Mouse (Mus musculus) layer of hippocampus, adult 18-20 months (tissue): ENCODE data around the gene Apoc2. TPM values are rescaled to one million over a fixed set of nuclear protein-coding genes. Genes with fewer than 3 reads are reported as not detected.
A peak's percentile ranks its signal among the peaks of the same experiment; 100 is the strongest.
"Not testable (repeated sequence)": the region's sequence is repeated elsewhere in the genome, so short reads cannot be mapped to it uniquely, and the experiment has no call there.

ENCODE experiments used
- DNase-seq, 2 experiments: peaks; one replicate each; pipeline ENCODE4 v3.0.0; 2022; ENCODE audit warnings: low spot score in 2 of 2
- total RNA-seq, 2 experiments: library from RNA; stranded (reverse); gene quantifications; 2 replicates each; pipeline ENCODE4 v1.2.3; 2021

The Apoc2 gene
- total RNA-seq, 2 experiments from 2014 or later: not detected

GRCm38 (mm10) chr7:19699827-19700148, 22.0 kb upstream of the Apoc2 start:
- no peak for DNase-seq

DNA sequence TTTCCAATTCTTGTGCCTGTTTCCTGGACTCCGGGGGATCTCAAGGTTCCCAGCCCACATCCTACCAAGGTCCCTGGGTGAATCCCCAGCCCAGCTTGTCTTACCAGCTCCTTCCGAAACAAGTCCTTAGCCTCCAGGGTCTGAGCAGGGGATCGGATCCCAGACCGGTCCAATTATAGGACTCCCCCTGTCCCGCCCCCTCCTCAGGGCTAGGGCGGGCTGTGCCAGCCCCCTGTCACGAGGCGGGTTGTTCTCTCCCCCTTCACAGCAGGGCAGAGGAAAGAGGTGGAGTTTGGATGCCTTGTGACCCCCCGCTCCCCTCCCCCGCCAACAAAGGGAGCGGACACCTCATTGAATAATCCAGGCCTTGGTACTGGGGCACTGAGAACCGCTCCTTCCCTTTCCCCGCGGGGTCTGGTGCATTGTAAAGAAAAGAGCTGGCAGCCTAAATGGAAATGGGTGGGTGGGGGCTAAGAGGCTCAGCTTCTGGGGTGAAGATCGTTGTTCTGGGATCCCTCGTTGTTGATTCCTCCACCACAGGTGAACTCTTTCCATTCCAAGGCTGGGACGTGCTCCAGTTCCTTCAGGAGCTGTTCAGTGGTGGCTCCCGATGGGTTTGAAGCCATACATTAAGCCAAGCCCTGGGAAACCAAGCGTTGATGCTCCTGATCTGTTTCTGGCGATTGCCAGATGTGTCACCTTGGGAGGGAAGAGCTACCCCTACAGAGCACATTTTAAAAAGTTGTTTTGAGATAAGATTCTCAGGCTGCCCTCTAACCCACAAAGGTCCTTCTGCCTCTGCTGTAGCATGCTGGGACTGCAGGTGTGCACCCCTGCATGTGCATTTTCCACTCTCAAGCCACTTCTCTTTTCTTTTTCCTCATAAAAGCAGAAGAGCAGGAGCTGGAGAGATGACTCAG, 21.4 kb upstream of the Apoc2 start, which contains the start of gene Apoe:
Apoe (minus strand) TSS at position 282 of the 920 bp plus-strand sequence.
- DNase-seq: peak; percentile 58 to 66

DNA sequence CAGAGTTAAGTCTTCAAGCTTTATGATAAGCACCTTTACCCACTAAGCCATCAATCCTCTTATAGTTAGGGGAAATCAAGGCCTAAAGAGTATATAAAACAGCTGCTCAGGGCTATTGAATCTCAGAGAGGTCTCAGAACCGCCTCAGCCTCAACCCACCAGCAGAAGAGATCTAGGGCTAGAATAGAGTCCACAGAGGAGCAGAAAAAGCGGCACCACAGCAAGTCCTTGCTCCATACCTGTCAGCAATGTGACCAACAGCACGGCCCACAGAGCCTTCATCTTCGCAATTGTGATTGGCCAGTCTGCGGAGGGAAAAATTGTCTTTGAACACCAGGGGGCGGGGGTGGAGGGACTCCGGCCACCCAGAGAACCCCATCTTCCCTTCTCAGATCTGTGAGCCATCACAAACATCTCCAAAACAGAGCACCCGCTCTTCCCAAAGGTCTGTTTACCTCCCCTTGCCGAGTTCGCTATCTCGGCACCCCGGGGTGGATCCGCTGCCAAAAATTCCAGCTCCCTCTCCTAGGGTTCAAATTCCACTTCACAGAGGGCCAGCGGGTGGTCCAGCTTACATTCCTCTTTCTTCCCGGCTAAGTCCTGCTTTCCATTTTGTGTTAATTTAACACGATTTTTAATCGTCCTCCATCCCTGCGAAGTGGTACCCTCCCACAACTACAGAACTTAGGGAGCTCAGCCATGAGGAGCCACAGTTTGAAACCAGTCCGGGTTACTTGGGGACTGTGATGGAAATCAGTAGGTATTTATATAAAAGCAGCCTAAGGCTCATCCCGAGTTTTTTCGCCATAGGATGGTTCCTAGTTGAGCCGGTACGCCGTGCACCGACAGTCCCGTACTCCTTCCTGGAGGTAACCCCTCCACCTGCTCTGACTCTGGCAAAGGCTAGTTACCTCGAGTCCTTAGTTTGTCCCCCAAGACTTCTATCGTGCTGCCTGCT, 20.5 kb upstream of the Apoc2 start:
- no peak for DNase-seq

DNA sequence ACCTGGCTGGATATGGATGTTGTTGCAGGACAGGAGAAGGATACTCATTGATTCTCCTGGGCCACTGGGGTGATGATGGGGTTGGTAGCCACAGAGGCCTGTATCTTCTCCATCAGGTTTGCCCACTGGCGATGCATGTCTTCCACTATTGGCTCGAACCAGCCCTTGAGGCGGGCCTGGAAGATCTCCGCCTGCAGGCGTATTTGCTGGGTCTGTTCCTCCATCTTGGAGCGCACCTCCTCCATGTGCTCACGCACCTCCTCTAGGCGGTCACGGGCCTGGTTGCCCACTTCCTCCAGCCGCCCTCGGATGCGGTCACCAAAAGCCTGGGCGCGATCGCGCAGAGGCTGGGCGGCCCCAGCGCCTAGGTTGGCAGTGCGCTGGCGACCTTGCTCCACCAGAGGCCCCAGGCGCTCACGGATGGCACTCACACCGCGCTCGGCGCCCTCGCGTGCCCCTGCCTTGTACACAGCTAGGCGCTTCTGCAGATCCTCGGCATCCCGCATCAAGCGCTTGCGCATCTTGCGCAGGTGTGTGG, 18.7 kb upstream of the Apoc2 start:
- no peak for DNase-seq

- no peak for DNase-seq
Measured at GRCm38 (mm10) chr7:19695881-19696280, 18.1 kb upstream of the Apoc2 start.

DNA sequence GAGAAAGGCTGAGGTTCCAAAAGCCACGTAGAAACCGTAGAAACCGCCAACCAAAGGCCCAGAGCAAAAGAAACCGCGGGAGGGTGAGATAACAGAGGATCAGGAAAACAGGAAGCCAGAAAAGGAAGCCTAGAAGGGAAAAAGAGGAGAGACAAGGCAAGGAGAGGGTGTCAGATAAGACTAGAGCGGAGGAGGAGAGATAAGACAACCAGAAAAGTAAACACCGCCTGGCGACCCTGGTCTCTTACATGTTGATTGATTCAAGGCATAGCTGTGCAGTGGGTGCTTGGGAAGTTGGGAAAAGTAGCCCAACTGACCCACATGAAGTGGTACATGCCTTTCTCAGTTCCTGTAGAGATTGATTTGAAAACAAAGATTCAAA, 17.5 kb upstream of the Apoc2 start:
- DNase-seq: no peak

DNA sequence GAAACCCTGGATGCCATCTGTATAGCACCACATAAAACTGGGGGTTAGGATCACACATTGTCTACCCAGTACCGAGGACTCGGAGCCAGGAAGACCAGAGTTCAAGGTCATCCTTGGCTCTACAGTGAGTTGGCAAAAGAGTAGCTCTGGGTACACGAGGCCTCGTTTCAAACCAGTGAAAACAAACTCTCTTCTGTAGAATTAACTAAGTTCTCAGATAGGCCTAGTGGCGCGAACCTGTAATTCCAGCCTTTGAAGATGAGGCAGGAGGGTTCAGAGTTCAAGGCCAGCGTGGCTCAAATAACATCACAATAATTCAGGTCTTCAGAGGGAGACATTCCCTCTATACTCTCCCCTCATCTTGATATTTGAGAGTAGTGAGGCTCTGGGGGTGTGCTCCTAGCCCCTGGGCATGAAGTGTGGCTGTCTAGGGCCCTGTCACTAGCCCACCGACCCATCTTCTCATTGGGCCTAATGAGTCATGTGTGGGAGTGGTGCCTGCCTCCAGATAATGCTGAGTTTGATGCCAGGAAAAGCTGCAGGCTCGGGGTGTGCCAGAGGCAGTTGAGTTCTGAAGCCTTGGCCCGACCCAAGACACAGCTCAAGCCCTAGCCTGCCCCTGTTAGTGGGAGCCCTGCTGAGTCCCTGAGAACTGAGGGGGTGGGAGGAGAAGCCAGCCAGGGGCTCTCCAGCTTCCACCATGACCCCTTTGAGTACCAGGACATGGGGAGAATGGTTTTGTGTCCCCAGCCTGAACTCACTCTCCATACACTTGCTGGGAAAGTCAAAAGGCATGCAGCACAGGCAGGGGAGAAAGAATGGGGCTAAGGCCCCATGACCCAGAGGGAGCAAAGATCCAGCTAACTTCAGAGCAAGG, 16.8 kb upstream of the Apoc2 start:
- DNase-seq: no peak

DNA sequence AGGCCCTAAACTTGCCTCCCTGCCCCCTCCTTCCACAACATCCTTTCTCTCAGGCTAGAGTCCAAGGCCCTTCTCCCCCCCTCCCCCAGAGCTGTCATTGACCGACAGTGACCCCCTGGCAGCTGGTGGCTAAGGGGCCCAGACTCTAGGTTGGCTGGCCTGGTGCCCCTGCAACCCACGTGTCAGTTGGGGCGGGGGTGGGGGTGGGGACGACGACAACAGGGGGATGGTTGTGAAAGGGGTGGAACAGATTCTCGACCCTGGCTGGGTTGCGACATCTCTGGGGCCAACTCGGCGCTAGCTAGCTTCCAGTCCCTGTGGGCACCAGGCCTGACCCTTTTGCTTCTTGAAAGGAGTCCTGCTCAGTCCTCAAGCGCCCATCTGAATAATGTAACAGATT, 15.7 kb upstream of the Apoc2 start:
- peak in 1 of 2 experiments; percentile 58 for DNase-seq

DNA sequence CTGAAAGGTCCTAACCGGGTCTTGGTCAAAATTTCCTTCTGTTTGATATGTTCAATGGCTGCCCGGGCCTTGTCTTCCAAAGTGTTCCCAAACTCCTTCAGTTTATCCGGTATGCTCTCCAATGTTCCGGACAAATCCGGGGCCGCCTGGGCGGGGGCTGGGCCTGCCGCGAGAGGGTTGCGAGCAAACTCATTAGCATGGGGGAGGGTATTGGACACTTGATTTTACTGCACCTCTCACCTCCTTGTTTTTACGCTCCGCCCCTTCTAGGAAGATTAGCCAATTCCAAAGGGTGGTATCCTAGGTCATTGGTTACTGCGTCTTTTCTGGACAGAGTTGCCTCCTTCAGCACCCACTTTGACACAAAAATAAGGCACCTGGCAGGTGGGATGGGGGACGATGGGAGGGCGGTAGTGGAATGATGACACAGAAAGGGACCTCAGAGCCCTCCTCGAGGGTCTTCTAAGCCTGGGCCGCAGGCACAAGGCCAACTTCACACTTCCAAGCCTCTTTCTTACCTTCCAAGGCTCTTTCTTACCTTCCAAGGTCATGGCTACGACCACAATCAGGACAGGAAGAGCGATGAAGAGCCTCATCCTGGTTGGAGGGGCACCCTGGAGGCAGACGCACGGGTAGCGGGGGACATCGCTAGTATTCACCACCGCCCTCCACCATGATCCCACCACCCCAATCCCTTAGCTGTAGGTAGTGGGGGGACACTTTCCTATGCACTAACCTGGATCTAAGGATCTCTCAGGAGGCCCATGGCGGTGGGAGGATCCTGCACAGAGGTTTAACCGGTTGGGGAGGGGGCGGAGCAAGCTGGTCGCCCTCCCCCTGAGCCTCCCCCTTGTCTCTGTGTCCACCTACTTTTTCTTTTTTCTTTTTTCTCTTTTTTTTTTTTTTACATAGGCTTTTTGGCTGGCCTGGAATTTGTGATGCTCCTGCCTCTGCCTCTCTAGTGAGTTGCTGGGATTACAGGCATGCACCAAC, 14.4 kb upstream of the Apoc2 start, which contains the start of gene Apoc1:
Apoc1 (minus strand) TSS at position 788 of the 993 bp plus-strand sequence.
- no peak for DNase-seq

- no peak for DNase-seq
Measured at GRCm38 (mm10) chr7:19691434-19691833, 13.7 kb upstream of the Apoc2 start.

DNA sequence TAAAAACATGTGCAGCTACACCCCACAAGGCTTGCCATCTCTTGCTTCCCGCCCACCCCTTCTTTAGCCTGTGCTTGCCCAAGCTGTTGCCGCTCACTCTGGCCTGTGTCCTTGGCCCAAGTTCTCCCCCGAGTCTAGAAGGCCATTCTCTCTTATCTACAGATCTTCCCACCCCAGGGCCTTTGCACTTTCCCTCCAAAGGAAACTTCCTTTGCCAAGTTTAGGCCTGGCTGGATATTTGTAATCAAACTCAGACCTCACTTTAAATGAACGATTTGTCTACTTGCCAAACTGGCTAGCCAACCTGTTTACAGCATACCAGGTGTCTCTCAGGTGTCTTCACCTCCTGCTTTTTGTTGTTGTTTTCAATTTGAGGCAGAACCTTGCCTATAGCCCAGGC, 13.1 kb upstream of the Apoc2 start:
- no peak for DNase-seq

DNA sequence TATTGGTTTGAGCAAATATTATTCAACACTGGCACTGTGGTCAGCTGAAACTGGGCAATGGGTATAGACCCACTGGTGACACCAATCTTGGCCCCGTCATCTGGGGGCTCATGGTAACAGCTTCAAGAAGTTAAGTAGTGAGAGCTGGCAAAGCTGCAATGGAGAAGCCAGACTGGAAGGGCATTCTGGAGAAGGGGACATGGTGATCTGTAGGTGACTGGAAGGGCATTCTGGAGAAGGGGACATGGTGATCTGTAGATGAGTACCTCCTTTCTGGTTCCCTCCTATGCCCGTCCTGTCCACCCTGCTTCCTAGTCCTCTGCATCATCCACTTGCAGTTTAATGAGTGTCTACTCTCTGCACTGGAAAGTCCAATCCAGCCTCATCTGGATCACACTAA, 10.9 kb upstream of the Apoc2 start:
- DNase-seq: no peak

- DNase-seq: no peak
Measured at GRCm38 (mm10) chr7:19688101-19688500, 10.4 kb upstream of the Apoc2 start.

DNA sequence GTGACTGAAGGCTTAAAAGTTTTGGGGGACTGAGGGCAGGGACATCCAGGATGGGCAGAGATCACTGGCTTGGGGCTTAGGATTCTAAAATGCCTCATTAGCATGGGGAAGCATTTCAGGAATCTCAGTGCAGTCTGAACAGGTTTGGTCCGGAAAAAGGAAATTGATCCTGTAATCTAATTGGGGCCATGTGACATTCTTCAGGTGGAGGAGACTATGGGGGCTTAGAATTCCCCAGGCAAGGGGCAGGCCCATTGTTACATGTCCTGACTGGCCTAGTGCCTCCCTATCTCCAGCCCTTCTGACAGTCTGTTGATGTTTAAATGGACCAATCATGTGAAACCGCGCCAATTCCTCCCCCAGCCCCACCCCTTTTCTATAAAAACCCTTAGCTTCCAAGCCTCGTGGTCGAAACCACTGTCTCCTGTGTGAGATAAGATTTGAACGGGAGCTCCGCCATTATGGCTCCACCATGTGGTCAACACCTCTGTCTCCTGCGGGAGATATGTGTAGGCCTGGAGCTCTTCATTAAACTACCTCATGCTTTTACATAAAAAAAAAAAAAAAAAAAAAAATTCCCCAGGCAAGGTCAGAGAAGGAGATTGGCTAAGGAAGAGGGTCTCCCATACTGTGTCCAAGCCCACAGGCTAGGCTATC, 9.3 kb upstream of the Apoc2 start:
- not testable (repeated sequence) for DNase-seq

DNA sequence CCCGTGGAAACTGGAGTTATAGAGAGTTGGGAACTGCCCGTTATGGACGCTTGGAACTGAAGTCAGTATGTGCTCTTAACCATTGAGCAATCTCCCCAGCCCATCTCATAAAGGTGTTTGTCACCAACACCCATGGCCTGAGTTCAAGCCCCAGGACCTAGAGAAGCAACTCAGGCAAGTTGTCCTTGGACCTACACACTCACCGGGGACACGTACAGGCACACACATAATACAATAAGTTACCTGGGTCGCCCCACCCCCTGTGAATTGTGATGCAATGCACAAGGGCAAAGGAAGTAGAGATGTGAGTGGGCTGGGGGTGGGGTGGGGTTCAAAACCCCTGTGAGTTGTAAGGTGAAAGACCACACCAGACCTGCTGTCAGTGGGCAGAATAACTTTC, 8.8 kb upstream of the Apoc2 start:
- DNase-seq: no peak

GRCm38 (mm10) chr7:19685374-19685773, 7.6 kb upstream of the Apoc2 start:
- no peak for DNase-seq

DNA sequence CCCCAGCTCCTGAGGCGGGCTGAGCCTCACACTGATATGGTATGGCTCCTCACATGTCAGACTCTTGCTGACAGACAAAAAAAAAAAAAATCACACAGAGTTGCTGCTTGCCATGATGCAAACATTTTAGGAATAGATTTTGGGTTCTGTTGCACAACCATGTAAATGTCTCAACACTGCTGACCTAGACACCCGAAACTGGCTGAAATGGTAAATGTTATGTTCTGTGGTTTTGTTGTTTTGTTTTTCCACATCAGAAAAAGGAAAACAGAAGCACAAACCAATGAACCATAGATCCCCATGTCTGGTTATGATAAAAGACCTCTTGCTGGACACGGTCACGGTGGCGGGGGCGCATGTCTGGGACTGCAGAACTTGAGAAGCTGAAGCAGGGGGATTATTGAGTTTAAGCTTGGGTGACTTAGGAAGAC, 6.0 kb upstream of the Apoc2 start:
- no peak for DNase-seq

- no peak for DNase-seq
Measured at GRCm38 (mm10) chr7:19682979-19683378, 5.2 kb upstream of the Apoc2 start.

DNA sequence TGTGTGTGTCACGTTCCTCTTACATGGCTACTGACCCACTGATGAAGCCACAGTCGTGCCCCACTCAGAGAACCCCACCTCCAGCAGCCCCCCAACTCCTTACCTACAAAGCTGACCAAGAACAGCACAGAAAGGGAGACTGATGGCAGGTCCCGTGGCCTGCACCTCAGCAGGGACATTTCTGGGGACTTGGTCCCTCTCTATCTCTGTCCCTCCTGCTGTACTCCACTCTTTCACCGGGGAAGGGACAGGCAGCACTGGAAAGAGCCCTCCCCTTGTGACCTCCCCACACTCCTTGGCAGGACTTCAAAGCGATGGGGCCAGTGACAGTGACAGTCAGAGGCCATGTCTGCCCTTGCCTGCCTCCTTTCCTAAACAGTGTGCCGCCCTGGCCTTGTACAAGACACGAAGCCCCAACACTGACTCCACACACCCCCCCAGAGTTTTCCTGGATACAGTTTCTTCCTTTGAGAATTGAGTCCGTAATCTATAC, 3.5 kb upstream of the Apoc2 start, which contains the start of the genes Gm44805 and Apoc4:
Gm44805 (minus strand) TSS at position 222 of the 493 bp plus-strand sequence.
Apoc4 (minus strand) TSS at position 278 of the 493 bp plus-strand sequence.
- DNase-seq: no peak
